In the genomic region with DNA sequence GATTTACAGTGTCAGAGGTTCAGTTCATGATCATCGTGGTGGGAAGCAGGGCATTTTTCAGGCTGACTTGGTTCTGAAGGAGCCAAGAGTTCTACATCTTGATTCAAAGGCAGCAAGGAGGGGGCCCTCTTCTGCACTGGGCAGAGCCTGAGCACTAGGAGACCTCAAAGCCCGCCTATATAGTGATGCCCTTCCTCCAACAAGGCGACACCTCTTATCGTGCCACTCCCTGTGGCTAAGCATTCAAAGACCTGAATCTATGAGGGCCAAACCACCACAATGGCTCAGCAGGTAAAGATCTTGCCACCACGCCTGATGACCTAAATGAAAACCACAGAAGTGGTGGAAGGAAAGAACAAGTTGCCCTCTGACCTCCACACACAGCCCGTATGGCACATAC, we compare ENCODE assay signal across 25 mouse cellular contexts.
"Had no signal": no experiment of that assay in that cellular context is flagged by ENCODE, and none has a peak within 500 bp of the region (broad histone marks: within the 10 kb centered on the region; RNA-seq: fewer than 3 reads in every experiment).

No protein-coding gene starts in this region.

- H3K4me3 ChIP-seq: heart, adult 2 months; heart, embryonic 13.5 days; heart, embryonic 15.5 days; hindbrain, embryonic 13.5 days; hindbrain, embryonic 15.5 days; kidney, embryonic 15.5 days; layer of hippocampus, adult 2 months; left cerebral cortex, adult 2 months; limb, embryonic 13.5 days; limb, embryonic 15.5 days had no signal

- ATAC-seq: hindbrain, postnatal 0 days; intestine, embryonic 16.5 days had no signal

- H3K9me3 ChIP-seq: heart, embryonic 13.5 days; heart, embryonic 15.5 days; hindbrain, embryonic 13.5 days; hindbrain, embryonic 15.5 days; kidney, embryonic 15.5 days; limb, embryonic 13.5 days; limb, embryonic 15.5 days had no signal

- H3K27ac ChIP-seq: heart, adult 2 months; heart, embryonic 13.5 days; heart, embryonic 15.5 days; hindbrain, embryonic 13.5 days; hindbrain, embryonic 15.5 days; hindbrain, postnatal 0 days; kidney, embryonic 15.5 days; kidney, postnatal 0 days; layer of hippocampus, adult 2 months; left cerebral cortex, adult 2 months; limb, embryonic 13.5 days; limb, embryonic 15.5 days had no signal

- H3K27me3 ChIP-seq: heart, embryonic 13.5 days; heart, embryonic 15.5 days; hindbrain, embryonic 13.5 days; hindbrain, embryonic 15.5 days; kidney, embryonic 15.5 days; limb, embryonic 13.5 days; limb, embryonic 15.5 days had no signal

- H3K9ac ChIP-seq: heart, embryonic 13.5 days; heart, embryonic 15.5 days; hindbrain, embryonic 13.5 days; hindbrain, embryonic 15.5 days; kidney, embryonic 15.5 days; limb, embryonic 13.5 days; limb, embryonic 15.5 days had no signal

- DNase-seq: gastrocnemius, postnatal 14 days; gastrocnemius, postnatal 36 days; heart, adult 11 months; heart, adult 2 months; heart, postnatal 14 days; heart, postnatal 36 days; kidney, adult 11 months; kidney, adult 2 months; kidney, adult 9 months; kidney, postnatal 14 days; kidney, postnatal 4 days; left cerebral cortex, postnatal 4 days had no signal

- H3K4me2 ChIP-seq: heart, embryonic 11.5 days; heart, embryonic 13.5 days; heart, embryonic 15.5 days; hindbrain, embryonic 13.5 days; hindbrain, embryonic 15.5 days; kidney, embryonic 15.5 days; limb, embryonic 13.5 days; limb, embryonic 15.5 days had no signal

- H3K4me1 ChIP-seq: heart, embryonic 13.5 days; heart, embryonic 15.5 days; hindbrain, embryonic 13.5 days; hindbrain, embryonic 15.5 days; kidney, embryonic 15.5 days; limb, embryonic 13.5 days; limb, embryonic 15.5 days had no signal

- H3K36me3 ChIP-seq: heart, embryonic 13.5 days; heart, embryonic 15.5 days; hindbrain, embryonic 13.5 days; hindbrain, embryonic 15.5 days; kidney, embryonic 15.5 days; limb, embryonic 13.5 days; limb, embryonic 15.5 days had no signal
